Mouse (Mus musculus) kidney, adult 9 months (tissue): ENCODE results near the gene Ttc22.

Experiments used
- DNase-seq: peaks from one replicate; pipeline ENCODE4 v3.0.0; 2022

The Ttc22 gene

GRCm38 (mm10) chr4:106665269-106665668, 43.0 kb downstream of the Ttc22 start:
- no peak for DNase-seq

- no peak for DNase-seq
These were observed 43.4 kb downstream of the Ttc22 start for GRCm38 (mm10) chr4:106665673-106666072.

- no peak for DNase-seq
These were observed 44.3 kb downstream of the Ttc22 start for GRCm38 (mm10) chr4:106666546-106666945.

GRCm38 (mm10) chr4:106676749-106677148, 54.5 kb downstream of the Ttc22 start:
- peak; percentile 64 for DNase-seq

GRCm38 (mm10) chr4:106678442-106679118, 56.3 kb downstream of the Ttc22 start, which contains the start of gene Ttc4:
Gene Ttc4 (minus strand): TSS chr4:106678944.
- peak; percentile 90 for DNase-seq

- DNase-seq = no peak
These were observed 56.9 kb downstream of the Ttc22 start for GRCm38 (mm10) chr4:106679152-106679551.

GRCm38 (mm10) chr4:106680955-106681354, 58.7 kb downstream of the Ttc22 start:
- DNase-seq = no peak

- no peak for DNase-seq
These were observed 66.5 kb downstream of the Ttc22 start for GRCm38 (mm10) chr4:106688636-106689296.
